Mouse (Mus musculus) forebrain, embryonic 15.5 days (tissue): ENCODE measurements around the gene Gm49486. TPM values are rescaled to one million over a fixed set of nuclear protein-coding genes. Genes with fewer than 3 reads are reported as not detected.
A peak's percentile ranks its signal among the peaks of the same experiment; 100 is the strongest.

Experiments used
- ATAC-seq: fragments of 200-750 bp; cut with Nextera tagmentation; replicated peaks from 2 replicates; pipeline ENCODE4 v1.8.0; 2017; ENCODE audit warnings: mild to moderate bottlenecking, moderate TSS enrichment, moderate library complexity
- H3K27ac ChIP-seq: fragments of 300-500 bp; sonication (generic); replicated peaks from 2 replicates; pipeline ENCODE4 v1.5.1; 2015; ENCODE audit warnings: mild to moderate bottlenecking, inconsistent platforms
- H3K27me3 ChIP-seq: fragments of 300-500 bp; sonication (generic); 2 replicates; pipeline ENCODE4 v1.6.1; 2015; ENCODE audit warnings: inconsistent platforms
- H3K36me3 ChIP-seq: fragments of 300-500 bp; sonication (generic); 2 replicates; pipeline ENCODE4 v1.6.1; 2015; ENCODE audit warnings: mild to moderate bottlenecking, inconsistent platforms
- H3K4me1 ChIP-seq: fragments of 300-500 bp; sonication (generic); 2 replicates; pipeline ENCODE4 v1.6.1; 2015; ENCODE audit warnings: inconsistent platforms
- H3K4me2 ChIP-seq: fragments of 300-500 bp; sonication (generic); replicated peaks from 2 replicates; pipeline ENCODE4 v1.6.1; 2015; ENCODE audit warnings: mild to moderate bottlenecking, inconsistent platforms
- H3K4me3 ChIP-seq: fragments of 300-500 bp; sonication (generic); 2 replicates; pipeline ENCODE4 v1.5.1; 2015; ENCODE audit warnings: mild to moderate bottlenecking, inconsistent platforms
- H3K9ac ChIP-seq: fragments of 300-500 bp; sonication (generic); replicated peaks from 2 replicates; pipeline ENCODE4 v1.6.1; 2015; ENCODE audit warnings: mild to moderate bottlenecking, inconsistent platforms
- H3K9me3 ChIP-seq: fragments of 300-500 bp; sonication (generic); 2 replicates; pipeline ENCODE4 v1.6.1; 2016; ENCODE audit warnings: inconsistent platforms
- WGBS: fragments of 180-500 bp; shearing (Covaris S2); methylation state at CpG from one replicate; pipeline ENCODE4 v1.1.7; 2015; ENCODE audit warnings: mixed read lengths; 5-methylcytosine and 5-hydroxymethylcytosine counted together
- polyA plus RNA-seq: library from polyadenylated mRNA; unstranded; fragments of >200 nt; fragmentation: Nextera tagmentation; extraction: Ambion mirVana; gene quantifications from 2 replicates; pipeline ENCODE4 v1.2.1, GENCODE M21; 2015

The Gm49486 gene
- polyA plus RNA-seq, 1 experiment from 2014 or later = 0.97 TPM

GRCm38 (mm10) chr15:79238036-79238435 is 8.8 kb downstream of the Gm49486 start:
- Histone ChIP-seq H3K27ac (no peak overlapping the region), H3K4me1 (peaks cover 3% of the 10 kb centered on the region; the same call in 1 of the 2 replicates), H3K36me3 (peaks cover 54% of the 10 kb centered on the region), H3K9me3 (no peaks in the 10 kb centered on the region), H3K9ac (no peak overlapping the region), H3K4me2 (no peak overlapping the region), H3K4me3 (no peak overlapping the region), H3K27me3 (no peaks in the 10 kb centered on the region)
- no peak for ATAC-seq
- 81% methylated on average over 6 of the region's 6 CpGs for WGBS

GRCm38 (mm10) chr15:79242574-79243233 is 13.5 kb downstream of the Gm49486 start:
- peak; percentile 31 for ATAC-seq
- Histone ChIP-seq H3K4me1 (peaks cover 18% of the 10 kb centered on the region), H3K4me2 (no peak overlapping the region), H3K36me3 (peaks cover 55% of the 10 kb centered on the region), H3K27me3 (no peaks in the 10 kb centered on the region), H3K9me3 (no peaks in the 10 kb centered on the region), H3K4me3 (no peak overlapping the region), H3K27ac (peak overlapping the region; percentile 69), H3K9ac (no peak overlapping the region)
- WGBS = 73% methylated on average over 13 of the region's 13 CpGs

GRCm38 (mm10) chr15:79243234-79244042 is 14.2 kb downstream of the Gm49486 start:
- peaks cover 18% of the 10 kb centered on the region for H3K4me1 ChIP-seq
- H3K4me3 ChIP-seq = no peak overlapping the region
- peak overlapping the region; percentile 69 for H3K27ac ChIP-seq
- WGBS = 16% methylated on average over 10 of the region's 10 CpGs
- ATAC-seq = peak; percentile 99
- no peaks in the 10 kb centered on the region for H3K9me3 ChIP-seq
- 0 out of 2 replicates have a peak overlapping the region, but pooled peaks have one; percentile 2 for H3K4me2 ChIP-seq
- H3K27me3 ChIP-seq = no peaks in the 10 kb centered on the region
- peaks cover 54% of the 10 kb centered on the region for H3K36me3 ChIP-seq
- peak overlapping the region; percentile 33; the same call in 1 of the 2 replicates for H3K9ac ChIP-seq

GRCm38 (mm10) chr15:79244071-79244893 is 15.1 kb downstream of the Gm49486 start:
- Histone ChIP-seq H3K27me3 (no peaks in the 10 kb centered on the region), H3K36me3 (peaks cover 57% of the 10 kb centered on the region), H3K9ac (no peak overlapping the region), H3K4me1 (peaks cover 18% of the 10 kb centered on the region), H3K9me3 (no peaks in the 10 kb centered on the region), H3K27ac (peak overlapping the region; percentile 41), H3K4me3 (no peak overlapping the region), H3K4me2 (no peak overlapping the region)
- no peak for ATAC-seq
- WGBS = 76% methylated on average over 7 of the region's 7 CpGs

- Histone ChIP-seq H3K36me3 (peaks cover 48% of the 10 kb centered on the region), H3K9me3 (no peaks in the 10 kb centered on the region), H3K4me3 (no peak overlapping the region), H3K27me3 (0 out of 2 replicates have a peak, but pooled peaks cover 1% of the 10 kb centered on the region), H3K4me1 (peaks cover 18% of the 10 kb centered on the region), H3K9ac (no peak overlapping the region), H3K27ac (no peak overlapping the region), H3K4me2 (no peak overlapping the region)
- 85% methylated on average over 3 of the region's 3 CpGs for WGBS
- no peak for ATAC-seq
These were observed 16.1 kb downstream of the Gm49486 start for GRCm38 (mm10) chr15:79245321-79245720.

- Histone ChIP-seq H3K27me3 (peaks cover 36% of the 10 kb centered on the region), H3K4me3 (no peak overlapping the region), H3K4me1 (peaks cover 13% of the 10 kb centered on the region), H3K27ac (no peak overlapping the region), H3K4me2 (no peak overlapping the region), H3K9me3 (no peaks in the 10 kb centered on the region), H3K36me3 (peaks cover 33% of the 10 kb centered on the region), H3K9ac (no peak overlapping the region)
- WGBS = 89% methylated on average over 2 of the region's 2 CpGs
- ATAC-seq = no peak
These were observed 21.0 kb downstream of the Gm49486 start for GRCm38 (mm10) chr15:79250236-79250635.

GRCm38 (mm10) chr15:79251168-79251567 is 22.0 kb downstream of the Gm49486 start:
- Histone ChIP-seq H3K4me3 (no peak overlapping the region), H3K4me1 (peaks cover 13% of the 10 kb centered on the region), H3K27me3 (peaks cover 36% of the 10 kb centered on the region), H3K9ac (no peak overlapping the region), H3K9me3 (no peaks in the 10 kb centered on the region), H3K36me3 (peaks cover 23% of the 10 kb centered on the region), H3K4me2 (no peak overlapping the region), H3K27ac (no peak overlapping the region)
- 0 out of 2 replicates have a peak, but pooled peaks have one; percentile 6 for ATAC-seq
- WGBS = 56% methylated on average over 7 of the region's 7 CpGs

GRCm38 (mm10) chr15:79251781-79252491 is 22.7 kb downstream of the Gm49486 start:
- ATAC-seq = peak; percentile 68
- H3K9ac ChIP-seq = peak overlapping the region; percentile 42
- H3K27me3 ChIP-seq = peaks cover 36% of the 10 kb centered on the region
- H3K4me3 ChIP-seq = peak overlapping the region; percentile 35
- H3K4me2 ChIP-seq = peak overlapping the region; percentile 62
- 3% methylated on average over 61 of the region's 61 CpGs for WGBS
- peaks cover 16% of the 10 kb centered on the region for H3K36me3 ChIP-seq
- H3K9me3 ChIP-seq = no peaks in the 10 kb centered on the region
- H3K4me1 ChIP-seq = peaks cover 13% of the 10 kb centered on the region
- H3K27ac ChIP-seq = no peak overlapping the region

- Histone ChIP-seq H3K27me3 (peaks cover 36% of the 10 kb centered on the region), H3K4me2 (peak overlapping the region; percentile 62), H3K9ac (peak overlapping the region; percentile 42), H3K9me3 (no peaks in the 10 kb centered on the region), H3K4me3 (peak overlapping the region; percentile 35), H3K4me1 (peaks cover 13% of the 10 kb centered on the region), H3K27ac (no peak overlapping the region), H3K36me3 (peaks cover 13% of the 10 kb centered on the region)
- no peak; the same call in 1 of the 2 replicates for ATAC-seq
- 35% methylated on average over 24 of the region's 24 CpGs for WGBS
These were observed 23.4 kb downstream of the Gm49486 start for GRCm38 (mm10) chr15:79252580-79252979.

GRCm38 (mm10) chr15:79254661-79255060 is 25.5 kb downstream of the Gm49486 start, which contains the start of gene Slc16a8:
Gene Slc16a8 (minus strand): TSS chr15:79254761.
- H3K4me3 ChIP-seq = no peak within 1 kb of the TSS
- no peaks in the 10 kb centered on the region for H3K9me3 ChIP-seq
- no peak within 1 kb of the TSS for H3K27ac ChIP-seq
- peaks cover 49% of the 10 kb centered on the region for H3K27me3 ChIP-seq
- H3K9ac ChIP-seq = no peak within 1 kb of the TSS
- 22% methylated on average over 3 of the region's 3 CpGs for WGBS
- no peak for ATAC-seq
- peaks cover 13% of the 10 kb centered on the region for H3K4me1 ChIP-seq
- no peak within 1 kb of the TSS for H3K4me2 ChIP-seq
- H3K36me3 ChIP-seq = no peaks in the 10 kb centered on the region

- Histone ChIP-seq H3K36me3 (no peaks in the 10 kb centered on the region), H3K4me3 (no peak overlapping the region), H3K9me3 (no peaks in the 10 kb centered on the region), H3K27ac (no peak overlapping the region), H3K4me1 (peaks cover 18% of the 10 kb centered on the region), H3K4me2 (no peak overlapping the region), H3K27me3 (peaks cover 38% of the 10 kb centered on the region), H3K9ac (no peak overlapping the region)
- no peak for ATAC-seq
- 31% methylated on average over 17 of the region's 17 CpGs for WGBS
These were observed 29.3 kb downstream of the Gm49486 start for GRCm38 (mm10) chr15:79258521-79258920.
